Mouse (Mus musculus): ENCODE measurements at regions not wholly inside any gene's neighbourhood (a gene's known extent, or its start where the extent isn't known, plus 50 kb on each side); places are given as distances from the start of the nearest gene placed in this dataset.

- Histone ChIP-seq H3K4me3 (no peak overlapping the region), H3K36me3 (no peaks in the 10 kb centered on the region), H3K4me1 (replicated peaks) (no peaks in the 10 kb centered on the region), H3K4me2 (no peak overlapping the region), H3K27ac (replicated peaks) (no peak overlapping the region), H3K9ac (no peak overlapping the region), H3K9me3 (0 out of 2 replicates have a peak, but pooled peaks cover 3% of the 10 kb centered on the region), H3K27me3 (no peaks in the 10 kb centered on the region)
- ATAC-seq (ENCODE audit: low read depth): no peak
- WGBS: 82% methylated on average over 3 of the region's 3 CpGs
Observed at GRCm38 (mm10) chr7:66593619-66594018, 95.8 kb downstream of the Asb7 start.

GRCm38 (mm10) chr7:66591594-66592290 lies 97.7 kb downstream of the Asb7 start:
- H3K4me2 ChIP-seq: no peak overlapping the region
- H3K4me3 ChIP-seq: no peak overlapping the region
- no peaks in the 10 kb centered on the region for H3K4me1 ChIP-seq (replicated peaks)
- no peaks in the 10 kb centered on the region for H3K27me3 ChIP-seq
- WGBS: 85% methylated on average over 10 of the region's 10 CpGs
- H3K27ac ChIP-seq (replicated peaks): no peak overlapping the region
- H3K9me3 ChIP-seq: 0 out of 2 replicates have a peak, but pooled peaks cover 3% of the 10 kb centered on the region
- H3K9ac ChIP-seq: no peak overlapping the region
- no peaks in the 10 kb centered on the region for H3K36me3 ChIP-seq
- ATAC-seq (ENCODE audit: low read depth): no peak

- Histone ChIP-seq H3K4me2 (no peak overlapping the region), H3K4me1 (replicated peaks) (no peaks in the 10 kb centered on the region), H3K4me3 (no peak overlapping the region), H3K9ac (no peak overlapping the region), H3K9me3 (0 out of 2 replicates have a peak, but pooled peaks cover 3% of the 10 kb centered on the region), H3K27me3 (no peaks in the 10 kb centered on the region), H3K36me3 (no peaks in the 10 kb centered on the region), H3K27ac (replicated peaks) (no peak overlapping the region)
- 95% methylated on average over 1 of the region's 1 CpGs for WGBS
- no peak for ATAC-seq (ENCODE audit: low read depth)
Observed at GRCm38 (mm10) chr7:66586511-66586910, 102.9 kb downstream of the Asb7 start.

GRCm38 (mm10) chr7:66580687-66581151 lies 108.7 kb downstream of the Asb7 start:
- ATAC-seq (ENCODE audit: low read depth): no peak
- no peaks in the 10 kb centered on the region for H3K27me3 ChIP-seq
- no peak overlapping the region for H3K4me2 ChIP-seq
- H3K27ac ChIP-seq (replicated peaks): no peak overlapping the region
- WGBS: 21% methylated on average over 2 of the region's 2 CpGs
- no peaks in the 10 kb centered on the region for H3K36me3 ChIP-seq
- H3K4me1 ChIP-seq (replicated peaks): 0 out of 2 replicates have a peak, but pooled peaks cover 4% of the 10 kb centered on the region
- no peak overlapping the region for H3K4me3 ChIP-seq
- no peaks in the 10 kb centered on the region for H3K9me3 ChIP-seq
- no peak overlapping the region for H3K9ac ChIP-seq

- H3K27me3 ChIP-seq: no peaks in the 10 kb centered on the region
- H3K9ac ChIP-seq: no peak overlapping the region
- H3K4me3 ChIP-seq: no peak overlapping the region
- H3K27ac ChIP-seq (replicated peaks): no peak overlapping the region
- ATAC-seq (ENCODE audit: low read depth): no peak
- no peaks in the 10 kb centered on the region for H3K9me3 ChIP-seq
- no peak overlapping the region for H3K4me2 ChIP-seq
- no peaks in the 10 kb centered on the region for H3K36me3 ChIP-seq
- 86% methylated on average over 7 of the region's 7 CpGs for WGBS
- H3K4me1 ChIP-seq (replicated peaks): 0 out of 2 replicates have a peak, but pooled peaks cover 4% of the 10 kb centered on the region
Observed at GRCm38 (mm10) chr7:66576261-66576660, 113.1 kb downstream of the Asb7 start.

GRCm38 (mm10) chr7:66571451-66571850 lies 117.9 kb downstream of the Asb7 start:
- no peak overlapping the region for H3K27ac ChIP-seq (replicated peaks)
- no peak overlapping the region for H3K4me2 ChIP-seq
- H3K4me1 ChIP-seq (replicated peaks): no peaks in the 10 kb centered on the region
- no peaks in the 10 kb centered on the region for H3K27me3 ChIP-seq
- no peaks in the 10 kb centered on the region for H3K36me3 ChIP-seq
- H3K4me3 ChIP-seq: no peak overlapping the region
- no peaks in the 10 kb centered on the region for H3K9me3 ChIP-seq
- WGBS: 72% methylated on average over 5 of the region's 5 CpGs
- no peak for ATAC-seq (ENCODE audit: low read depth)
- no peak overlapping the region for H3K9ac ChIP-seq

- 88% methylated on average over 11 of the region's 11 CpGs for WGBS
- no peak for ATAC-seq (ENCODE audit: low read depth)
- H3K4me2 ChIP-seq: no peak overlapping the region
- no peaks in the 10 kb centered on the region for H3K36me3 ChIP-seq
- H3K4me1 ChIP-seq (replicated peaks): no peaks in the 10 kb centered on the region
- no peaks in the 10 kb centered on the region for H3K27me3 ChIP-seq
- H3K27ac ChIP-seq (replicated peaks): no peak overlapping the region
- no peak overlapping the region for H3K9ac ChIP-seq
- H3K4me3 ChIP-seq: no peak overlapping the region
- no peaks in the 10 kb centered on the region for H3K9me3 ChIP-seq
Observed at GRCm38 (mm10) chr7:66547694-66548093, 120.4 kb upstream of the Aldh1a3 start.

- no peak for ATAC-seq (ENCODE audit: low read depth)
- Histone ChIP-seq H3K27ac (replicated peaks) (no peak overlapping the region), H3K4me1 (replicated peaks) (no peaks in the 10 kb centered on the region), H3K27me3 (no peaks in the 10 kb centered on the region), H3K9me3 (no peaks in the 10 kb centered on the region), H3K4me3 (no peak overlapping the region), H3K9ac (0 out of 2 replicates have a peak overlapping the region, but pooled peaks have one; percentile 5), H3K36me3 (no peaks in the 10 kb centered on the region), H3K4me2 (no peak overlapping the region)
- 78% methylated on average over 9 of the region's 9 CpGs for WGBS
Observed at GRCm38 (mm10) chr7:66545184-66545583, 117.9 kb upstream of the Aldh1a3 start.

- Histone ChIP-seq H3K9me3 (no peaks in the 10 kb centered on the region), H3K27me3 (no peaks in the 10 kb centered on the region), H3K4me2 (no peak overlapping the region), H3K9ac (no peak overlapping the region), H3K4me1 (replicated peaks) (no peaks in the 10 kb centered on the region), H3K36me3 (no peaks in the 10 kb centered on the region), H3K27ac (replicated peaks) (no peak overlapping the region), H3K4me3 (no peak overlapping the region)
- no peak for ATAC-seq (ENCODE audit: low read depth)
- WGBS: 88% methylated on average over 11 of the region's 11 CpGs
Observed at GRCm38 (mm10) chr7:66544352-66545053, 117.2 kb upstream of the Aldh1a3 start.

GRCm38 (mm10) chr7:66532596-66532995 lies 105.3 kb upstream of the Aldh1a3 start:
- no peaks in the 10 kb centered on the region for H3K36me3 ChIP-seq
- no peak overlapping the region for H3K4me2 ChIP-seq
- H3K9ac ChIP-seq: no peak overlapping the region
- no peak overlapping the region for H3K4me3 ChIP-seq
- H3K9me3 ChIP-seq: no peaks in the 10 kb centered on the region
- no peak overlapping the region for H3K27ac ChIP-seq (replicated peaks)
- H3K4me1 ChIP-seq (replicated peaks): no peaks in the 10 kb centered on the region
- WGBS: 87% methylated on average over 6 of the region's 6 CpGs
- ATAC-seq (ENCODE audit: low read depth): no peak
- H3K27me3 ChIP-seq: no peaks in the 10 kb centered on the region

- H3K9me3 ChIP-seq: no peaks in the 10 kb centered on the region
- no peak overlapping the region for H3K27ac ChIP-seq (replicated peaks)
- H3K27me3 ChIP-seq: no peaks in the 10 kb centered on the region
- 85% methylated on average over 8 of the region's 8 CpGs for WGBS
- ATAC-seq (ENCODE audit: low read depth): no peak
- no peak overlapping the region for H3K4me2 ChIP-seq
- no peak overlapping the region for H3K4me3 ChIP-seq
- H3K9ac ChIP-seq: no peak overlapping the region
- no peaks in the 10 kb centered on the region for H3K4me1 ChIP-seq (replicated peaks)
- no peaks in the 10 kb centered on the region for H3K36me3 ChIP-seq
Observed at GRCm38 (mm10) chr7:66532048-66532447, 104.7 kb upstream of the Aldh1a3 start.

GRCm38 (mm10) chr7:66531111-66531510 lies 103.8 kb upstream of the Aldh1a3 start:
- Histone ChIP-seq H3K27ac (replicated peaks) (no peak overlapping the region), H3K9ac (no peak overlapping the region), H3K4me3 (no peak overlapping the region), H3K4me1 (replicated peaks) (no peaks in the 10 kb centered on the region), H3K27me3 (no peaks in the 10 kb centered on the region), H3K9me3 (no peaks in the 10 kb centered on the region), H3K4me2 (no peak overlapping the region), H3K36me3 (no peaks in the 10 kb centered on the region)
- no peak for ATAC-seq (ENCODE audit: low read depth)
- WGBS: 59% methylated on average over 7 of the region's 7 CpGs

Measured in neural tube, embryonic 13.5 days (tissue).